ENCODE assay signal across 24 mouse cellular contexts in the genomic region with DNA sequence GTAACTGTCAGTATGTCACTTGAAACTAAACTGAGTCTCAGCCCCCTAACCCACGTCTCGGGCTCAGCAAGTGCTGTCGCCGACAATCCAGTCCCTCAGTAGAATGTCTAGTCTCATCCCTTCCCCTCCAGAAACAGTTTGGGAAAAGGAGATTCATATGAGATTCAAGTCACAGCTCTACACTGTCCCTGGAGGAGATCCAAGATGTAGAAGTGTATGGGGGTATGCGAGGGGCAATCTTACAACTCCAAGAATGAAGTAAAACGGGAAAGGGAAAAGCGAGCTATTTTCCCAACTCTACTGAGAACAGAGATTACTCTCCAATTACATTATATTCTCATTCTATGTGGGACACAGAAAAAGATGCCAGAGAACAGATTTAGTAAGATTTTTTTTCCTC.
A peak's percentile ranks its signal among the peaks of the same experiment; 100 is the strongest.
DNase-seq lines count a peak whose midpoint lies in the region; ATAC-seq and TF ChIP-seq lines count a peak whose summit lies in the region.
"Had no signal": no experiment of that assay in that cellular context is flagged by ENCODE, and none has a peak within 500 bp of the region (broad histone marks: within the 10 kb centered on the region; RNA-seq: fewer than 3 reads in every experiment).

No protein-coding gene starts in this region.

- H3K36me3 ChIP-seq in forebrain, postnatal 0 days (ENCODE audit: insufficient read depth), result no peaks in the 10 kb centered on the region
- no peaks in the 10 kb centered on the region for H3K36me3 ChIP-seq in forebrain, embryonic 13.5 days (ENCODE audit: poor library complexity, severe bottlenecking)
- H3K36me3 ChIP-seq in intestine, embryonic 16.5 days (ENCODE audit: control insufficient read depth, insufficient read depth, low read length), result no peaks in the 10 kb centered on the region
- no peaks in the 10 kb centered on the region for H3K36me3 ChIP-seq in intestine, embryonic 15.5 days
- no peaks in the 10 kb centered on the region for H3K36me3 ChIP-seq in midbrain, postnatal 0 days (ENCODE audit: insufficient read depth, low read length)
- H3K36me3 ChIP-seq in midbrain, embryonic 10.5 days, result no peaks in the 10 kb centered on the region
- H3K36me3 ChIP-seq in small intestine, adult 2 months (ENCODE audit: control insufficient read depth, insufficient read depth, low read length), result no peaks in the 10 kb centered on the region
- H3K36me3 ChIP-seq: embryonic facial prominence, embryonic 13.5 days; forebrain, embryonic 10.5 days had no signal

- no peaks in the 10 kb centered on the region for H3K27me3 ChIP-seq in forebrain, postnatal 0 days (ENCODE audit: insufficient read depth, low read length)
- no peaks in the 10 kb centered on the region for H3K27me3 ChIP-seq in forebrain, embryonic 13.5 days
- no peaks in the 10 kb centered on the region for H3K27me3 ChIP-seq in intestine, embryonic 16.5 days (replicated peaks; ENCODE audit: control insufficient read depth, insufficient read depth, low read length)
- H3K27me3 ChIP-seq in intestine, embryonic 15.5 days (replicated peaks), result no peaks in the 10 kb centered on the region
- no peaks in the 10 kb centered on the region for H3K27me3 ChIP-seq in midbrain, postnatal 0 days (ENCODE audit: insufficient read depth, low read length)
- no peaks in the 10 kb centered on the region for H3K27me3 ChIP-seq in midbrain, embryonic 10.5 days (ENCODE audit: low read depth, poor library complexity, severe bottlenecking)
- H3K27me3 ChIP-seq in small intestine, adult 2 months (ENCODE audit: control insufficient read depth, insufficient read depth, low read length), result no peaks in the 10 kb centered on the region
- H3K27me3 ChIP-seq: embryonic facial prominence, embryonic 13.5 days had no signal

- no peak for DNase-seq in forebrain, postnatal 0 days
- DNase-seq in midbrain, postnatal 0 days (ENCODE audit: low spot score), result peak; percentile 48
- no peak for DNase-seq in midbrain, embryonic 10.5 days (ENCODE audit: low spot score)
- DNase-seq in heart, adult 9 months (ENCODE audit: low spot score in 2 of 2), result no peak
- DNase-seq: adrenal gland, adult 2 months; adrenal gland, postnatal 14 days; cerebellum, adult 11 months; cerebellum, adult 2 months; cerebellum, adult 9-11 months; cerebellum, postnatal 25 days; gastrocnemius, postnatal 10 days; gastrocnemius, postnatal 36 days; heart, adult 2 months; heart, postnatal 36 days had no signal

- 60% methylated on average over 7 of the region's 7 CpGs for WGBS in forebrain, postnatal 0 days
- WGBS in forebrain, embryonic 13.5 days, result 79% methylated on average over 7 of the region's 7 CpGs
- 63% methylated on average over 7 of the region's 7 CpGs for WGBS in intestine, embryonic 16.5 days
- 61% methylated on average over 7 of the region's 7 CpGs for WGBS in intestine, embryonic 15.5 days
- WGBS in midbrain, postnatal 0 days, result 68% methylated on average over 7 of the region's 7 CpGs
- WGBS in midbrain, embryonic 10.5 days, result 92% methylated on average over 7 of the region's 7 CpGs
- 81% methylated on average over 7 of the region's 7 CpGs for WGBS in small intestine, adult 2 months

- no peak overlapping the region for H3K9ac ChIP-seq in forebrain, postnatal 0 days
- H3K9ac ChIP-seq in forebrain, embryonic 13.5 days, result no peak overlapping the region
- H3K9ac ChIP-seq in intestine, embryonic 16.5 days (ENCODE audit: low read depth, low read length), result peak overlapping the region; percentile 16; the same call in 1 of the 2 replicates
- no peak overlapping the region for H3K9ac ChIP-seq in intestine, embryonic 15.5 days
- H3K9ac ChIP-seq in midbrain, postnatal 0 days (replicated peaks; ENCODE audit: low read length, poor library complexity, severe bottlenecking), result no peak overlapping the region
- H3K9ac ChIP-seq: embryonic facial prominence, embryonic 13.5 days; hindbrain, embryonic 14.5 days had no signal

- H3K27ac ChIP-seq in forebrain, postnatal 0 days (ENCODE audit: low read depth, low read length), result no peak overlapping the region
- H3K27ac ChIP-seq in forebrain, embryonic 13.5 days, result no peak overlapping the region
- H3K27ac ChIP-seq in intestine, embryonic 16.5 days (ENCODE audit: low read length), result peak overlapping the region; percentile 23
- no peak overlapping the region for H3K27ac ChIP-seq in intestine, embryonic 15.5 days
- H3K27ac ChIP-seq in midbrain, postnatal 0 days (ENCODE audit: low read depth, low read length), result no peak overlapping the region
- no peak overlapping the region for H3K27ac ChIP-seq in midbrain, embryonic 10.5 days (replicated peaks)
- H3K27ac ChIP-seq in small intestine, adult 2 months (ENCODE audit: insufficient read depth, low read depth, low read length), result peak overlapping the region; percentile 2; the same call in 1 of the 2 replicates
- H3K27ac ChIP-seq: embryonic facial prominence, embryonic 13.5 days; forebrain, embryonic 10.5 days; heart, adult 2 months; hindbrain, embryonic 14.5 days had no signal

- no peaks in the 10 kb centered on the region for H3K9me3 ChIP-seq in forebrain, postnatal 0 days (ENCODE audit: low read length)
- H3K9me3 ChIP-seq in forebrain, embryonic 13.5 days (replicated peaks), result no peaks in the 10 kb centered on the region
- H3K9me3 ChIP-seq in intestine, embryonic 16.5 days (ENCODE audit: control insufficient read depth, low read length), result no peaks in the 10 kb centered on the region
- no peaks in the 10 kb centered on the region for H3K9me3 ChIP-seq in intestine, embryonic 15.5 days
- no peaks in the 10 kb centered on the region for H3K9me3 ChIP-seq in midbrain, postnatal 0 days (ENCODE audit: low read length)
- H3K9me3 ChIP-seq in midbrain, embryonic 10.5 days (replicated peaks), result no peaks in the 10 kb centered on the region
- H3K9me3 ChIP-seq: embryonic facial prominence, embryonic 13.5 days; forebrain, embryonic 10.5 days had no signal

- H3K4me2 ChIP-seq in forebrain, postnatal 0 days (ENCODE audit: low read depth), result no peak overlapping the region
- H3K4me2 ChIP-seq in forebrain, embryonic 13.5 days, result no peak overlapping the region
- 0 out of 2 replicates have a peak overlapping the region, but pooled peaks have one; percentile 25 for H3K4me2 ChIP-seq in intestine, embryonic 16.5 days (ENCODE audit: low read depth, low read length)
- H3K4me2 ChIP-seq in intestine, embryonic 15.5 days (replicated peaks), result no peak overlapping the region
- no peak overlapping the region for H3K4me2 ChIP-seq in midbrain, postnatal 0 days (ENCODE audit: low read depth, low read length, poor library complexity, severe bottlenecking)
- H3K4me2 ChIP-seq: embryonic facial prominence, embryonic 13.5 days; heart, embryonic 11.5 days; hindbrain, embryonic 14.5 days had no signal

- TF ChIP-seq POLR2A in small intestine, adult 2 months (IDR thresholded peaks at IDR 0.05; ENCODE audit: low read depth, low read length), result no peak

- H3K4me1 ChIP-seq in forebrain, postnatal 0 days (ENCODE audit: insufficient read depth), result no peaks in the 10 kb centered on the region
- peaks cover 9% of the 10 kb centered on the region for H3K4me1 ChIP-seq in forebrain, embryonic 13.5 days
- H3K4me1 ChIP-seq in intestine, embryonic 16.5 days (ENCODE audit: control insufficient read depth, insufficient read depth, low read length), result peaks cover 34% of the 10 kb centered on the region
- peaks cover 35% of the 10 kb centered on the region for H3K4me1 ChIP-seq in intestine, embryonic 15.5 days (replicated peaks)
- no peaks in the 10 kb centered on the region for H3K4me1 ChIP-seq in midbrain, postnatal 0 days (ENCODE audit: insufficient read depth, low read length)
- H3K4me1 ChIP-seq in midbrain, embryonic 10.5 days, result peaks cover 13% of the 10 kb centered on the region
- peaks cover 33% of the 10 kb centered on the region; the same call in 1 of the 2 replicates for H3K4me1 ChIP-seq in small intestine, adult 2 months (ENCODE audit: control insufficient read depth, insufficient read depth, insufficient read length, low read length)

- ATAC-seq in forebrain, postnatal 0 days, result peak; percentile 51
- no peak for ATAC-seq in forebrain, embryonic 13.5 days
- ATAC-seq in intestine, embryonic 16.5 days, result no peak
- no peak for ATAC-seq in intestine, embryonic 15.5 days
- ATAC-seq in midbrain, postnatal 0 days (ENCODE audit: low FRiP score), result no peak
- ATAC-seq: CD4-positive, CD25-positive, alpha-beta regulatory T cell, adult 4 months; forebrain, embryonic 16.5 days had no signal

- TF ChIP-seq CTCF in forebrain, postnatal 0 days (IDR thresholded peaks at IDR 0.05; ENCODE audit: low read depth), result no peak
- no peak for TF ChIP-seq CTCF in midbrain, postnatal 0 days (IDR thresholded peaks at IDR 0.05)
- no peak for TF ChIP-seq CTCF in small intestine, adult 2 months (IDR thresholded peaks at IDR 0.05; ENCODE audit: extremely low read depth, insufficient read length, insufficient replicate concordance, low read depth, low read length)

- no peak overlapping the region for H3K4me3 ChIP-seq in forebrain, postnatal 0 days (ENCODE audit: low read depth, low read length)
- no peak overlapping the region for H3K4me3 ChIP-seq in forebrain, embryonic 13.5 days
- H3K4me3 ChIP-seq in intestine, embryonic 16.5 days (ENCODE audit: low read length), result no peak overlapping the region
- H3K4me3 ChIP-seq in intestine, embryonic 15.5 days (replicated peaks), result no peak overlapping the region
- no peak overlapping the region for H3K4me3 ChIP-seq in midbrain, postnatal 0 days (ENCODE audit: low read depth, low read length)
- H3K4me3 ChIP-seq in midbrain, embryonic 10.5 days, result no peak overlapping the region
- no peak overlapping the region for H3K4me3 ChIP-seq in small intestine, adult 2 months (ENCODE audit: low read depth, low read length)
- H3K4me3 ChIP-seq: embryonic facial prominence, embryonic 13.5 days; forebrain, embryonic 10.5 days; heart, adult 2 months had no signal

Comparison
In these comparisons a context has a peak if more than half of its experiments do, and no peak if none do; other contexts are left out.
1. H3K27ac ChIP-seq: peak in intestine, embryonic 16.5 days (single experiment) and small intestine, adult 2 months (single experiment); none in forebrain, postnatal 0 days (single experiment), forebrain, embryonic 13.5 days (single experiment), intestine, embryonic 15.5 days (single experiment), midbrain, postnatal 0 days (single experiment) and midbrain, embryonic 10.5 days (single experiment).